Mouse (Mus musculus): ENCODE results near the gene Gjb2.

Gene Gjb2

GRCm38 (mm10) chr14:57104106-57105023 is at the start of gene Gjb2:
Gjb2 (minus strand) TSS chr14:57104702.
- DNase-seq (ENCODE audit: low spot score) = no peak

DNA sequence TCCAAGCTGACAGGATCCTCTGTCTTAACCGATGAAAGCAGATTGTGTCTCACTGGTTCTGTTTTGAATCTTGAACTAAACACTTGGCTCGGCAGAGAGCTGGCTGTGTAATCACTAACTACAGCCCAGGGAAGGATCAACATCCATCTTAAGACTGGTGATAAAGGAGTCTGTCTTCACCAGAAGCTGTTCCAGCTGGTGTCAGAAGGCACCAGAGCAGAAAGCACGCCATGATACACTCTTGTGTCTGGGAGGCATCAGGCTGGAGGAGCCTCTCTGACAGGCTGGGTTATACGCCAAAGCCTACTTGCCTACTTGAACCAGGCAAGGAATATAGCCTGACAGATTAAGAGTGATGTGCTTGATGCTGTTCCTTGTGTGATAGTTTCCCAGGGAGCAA is 41.2 kb upstream of the Gjb2 start:
- no peak for DNase-seq (ENCODE audit: low spot score)

DNA sequence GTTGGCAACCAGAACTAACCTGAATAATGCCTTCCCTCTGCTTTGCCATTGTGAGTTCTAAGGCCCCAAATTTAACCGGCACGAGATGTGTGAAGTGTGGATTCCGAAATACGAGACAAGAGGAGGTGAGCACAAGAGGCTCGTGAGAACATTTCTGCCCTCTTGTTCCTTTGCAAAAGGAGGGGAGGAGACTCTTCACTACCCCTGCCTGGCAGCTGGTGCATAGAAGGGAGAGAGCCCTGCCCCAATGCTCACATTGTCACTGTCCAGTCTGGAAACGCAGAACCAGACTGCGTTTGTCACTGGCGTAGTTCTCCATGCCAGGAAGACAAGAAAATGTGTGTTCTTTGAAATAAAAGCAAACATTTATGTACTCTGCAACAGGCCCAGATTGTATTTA is 30.8 kb upstream of the Gjb2 start:
- DNase-seq (ENCODE audit: low spot score) = no peak

GRCm38 (mm10) chr14:57133161-57133661 is 28.7 kb upstream of the Gjb2 start, which contains the start of gene Gjb6:
Gjb6 (minus strand) TSS chr14:57133611.
- DNase-seq (ENCODE audit: low spot score) = no peak

GRCm38 (mm10) chr14:57127383-57127782 is 22.9 kb upstream of the Gjb2 start:
- no peak for DNase-seq (ENCODE audit: low spot score)

DNA sequence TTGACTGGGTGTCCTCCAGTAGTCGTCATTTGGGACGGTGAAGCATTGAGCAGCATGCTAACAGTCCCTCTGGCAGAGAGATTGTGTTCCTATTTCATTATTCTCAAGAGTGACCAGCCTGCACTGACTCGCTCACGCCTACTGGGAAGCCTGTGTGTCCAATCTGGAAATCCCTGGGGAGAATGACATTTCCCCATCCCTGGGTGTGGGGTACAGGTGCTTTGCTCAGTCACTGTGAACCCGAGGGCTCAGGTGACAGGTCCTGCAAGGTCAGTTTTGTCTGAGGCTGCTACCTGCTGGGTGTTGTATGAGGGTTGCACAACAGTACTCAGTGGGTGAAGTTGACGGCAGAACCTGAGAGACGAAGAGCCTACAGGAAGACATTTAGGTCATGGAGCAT is 17.8 kb upstream of the Gjb2 start:
- DNase-seq (ENCODE audit: low spot score) = no peak

DNA sequence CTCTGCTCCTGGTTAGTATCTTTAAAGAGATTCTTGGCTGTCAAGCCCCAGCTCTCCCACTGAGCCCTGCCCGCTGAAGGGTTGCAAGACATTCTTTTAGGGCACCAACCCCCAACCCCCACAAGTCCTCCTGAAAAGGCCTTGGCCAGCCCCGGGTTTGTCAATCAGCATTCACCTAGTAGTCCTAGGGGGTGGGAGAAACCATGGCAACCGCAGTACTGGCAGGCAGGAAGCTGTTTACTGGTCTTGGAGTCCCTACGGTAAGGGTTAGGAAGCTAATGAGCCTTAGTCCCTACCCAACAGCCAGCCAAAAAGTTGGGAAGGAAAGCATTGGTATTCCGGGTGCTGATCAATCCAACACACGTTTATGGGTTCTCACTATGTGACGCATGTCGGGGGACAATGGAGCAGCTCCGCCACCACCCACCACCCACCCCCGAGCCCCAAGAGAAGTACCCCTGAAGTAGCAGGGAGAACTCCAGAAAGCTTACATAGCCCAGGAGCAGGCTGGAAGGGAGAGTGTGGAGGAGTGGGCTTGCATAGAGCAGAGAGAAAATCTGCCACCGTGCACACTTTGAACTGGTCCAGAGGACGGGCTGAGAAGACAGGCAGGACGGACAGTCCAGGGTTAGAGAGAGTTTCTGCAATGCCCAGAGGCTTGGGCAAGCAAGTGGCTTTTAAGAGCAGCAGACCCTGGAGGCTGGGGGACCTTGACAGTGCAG is 11.5 kb upstream of the Gjb2 start, which contains the start of gene Gm4491:
Gene Gm4491 (minus strand): TSS at position 61 of the 722 bp plus-strand sequence.
- DNase-seq (ENCODE audit: low spot score) = no peak

GRCm38 (mm10) chr14:57109194-57109593 is 4.7 kb upstream of the Gjb2 start:
- DNase-seq (ENCODE audit: low spot score) = peak; percentile 50

DNA sequence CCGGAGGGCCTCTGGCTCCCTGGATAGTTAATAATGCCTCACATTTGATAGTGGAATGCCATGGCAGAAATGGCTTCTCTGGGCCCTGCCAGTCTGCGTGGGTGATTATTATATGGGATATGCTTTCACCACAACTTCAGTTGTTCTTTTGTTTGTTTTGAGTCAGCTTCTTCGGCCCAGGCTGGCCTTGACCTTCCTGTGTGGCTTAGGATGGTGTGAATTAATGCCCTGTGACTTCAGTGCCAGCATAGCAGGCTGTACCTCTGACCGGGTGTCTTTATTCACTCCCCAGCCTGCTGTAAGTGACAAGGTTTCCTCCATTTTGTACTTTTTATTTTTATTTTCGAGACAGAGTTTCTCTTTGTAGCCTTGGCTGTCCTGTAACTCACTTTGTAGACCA is 3.4 kb upstream of the Gjb2 start:
- no peak for DNase-seq (ENCODE audit: low spot score)

DNA sequence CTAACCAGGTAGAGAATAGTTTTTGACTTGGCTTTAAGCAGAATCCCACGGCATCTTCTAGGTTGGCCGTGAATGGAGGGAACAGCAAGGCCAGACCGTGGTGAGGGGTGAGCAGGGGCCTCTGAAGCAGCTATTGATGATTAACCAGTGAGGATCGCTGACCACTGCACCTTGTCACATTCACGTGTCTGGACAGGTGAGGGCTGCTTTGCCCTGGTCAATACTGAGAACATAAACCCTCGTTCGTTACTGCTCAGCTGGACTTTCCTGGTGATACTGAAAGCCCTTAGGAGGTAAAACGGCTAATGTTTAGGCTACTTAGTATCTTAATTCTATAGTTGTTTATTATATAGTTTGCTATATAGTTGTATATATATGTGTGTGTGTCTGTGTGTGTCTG is 2.6 kb upstream of the Gjb2 start:
- no peak for DNase-seq (ENCODE audit: low spot score)

DNA sequence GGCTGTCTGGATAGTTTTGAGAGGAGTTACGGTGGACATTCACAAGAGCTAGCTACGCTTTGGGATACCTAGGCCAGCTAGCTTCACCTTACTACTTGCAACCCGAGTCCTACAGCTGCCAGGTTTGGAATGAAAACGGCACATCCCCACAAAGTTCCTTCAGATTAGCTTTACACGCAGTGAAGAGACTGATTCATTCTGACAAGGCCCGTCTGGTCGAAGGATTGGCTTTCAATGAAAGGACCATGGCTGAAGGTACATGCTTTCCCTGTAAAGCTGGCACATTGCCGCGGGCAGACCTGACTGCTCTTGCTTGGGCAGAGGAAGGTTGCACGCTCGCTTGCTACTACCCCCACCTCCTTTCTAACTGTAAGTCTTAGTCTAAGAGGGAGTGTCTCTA is 1.2 kb upstream of the Gjb2 start:
- no peak for DNase-seq (ENCODE audit: low spot score)

DNA sequence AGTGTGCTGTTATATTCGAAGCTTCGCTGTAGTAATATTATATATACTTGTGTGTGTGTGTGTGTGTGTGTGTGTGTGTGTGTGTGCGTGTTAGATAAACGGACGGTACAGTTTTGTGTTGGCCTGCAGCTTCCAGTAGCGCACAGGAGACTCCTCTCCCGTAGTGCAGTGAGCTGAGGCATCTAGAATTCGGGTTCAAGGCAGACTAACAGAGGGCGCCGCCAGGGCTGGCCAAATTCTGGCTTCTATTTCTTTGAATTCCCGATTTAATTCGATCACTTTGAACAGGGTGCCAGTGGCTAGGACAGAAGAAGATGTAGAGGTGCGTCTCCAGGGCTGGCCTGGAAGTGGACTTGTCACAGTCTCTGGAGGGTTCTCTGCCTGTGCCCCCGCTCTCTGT is 609 bp upstream of the Gjb2 start:
- DNase-seq (ENCODE audit: low spot score) = no peak

DNA sequence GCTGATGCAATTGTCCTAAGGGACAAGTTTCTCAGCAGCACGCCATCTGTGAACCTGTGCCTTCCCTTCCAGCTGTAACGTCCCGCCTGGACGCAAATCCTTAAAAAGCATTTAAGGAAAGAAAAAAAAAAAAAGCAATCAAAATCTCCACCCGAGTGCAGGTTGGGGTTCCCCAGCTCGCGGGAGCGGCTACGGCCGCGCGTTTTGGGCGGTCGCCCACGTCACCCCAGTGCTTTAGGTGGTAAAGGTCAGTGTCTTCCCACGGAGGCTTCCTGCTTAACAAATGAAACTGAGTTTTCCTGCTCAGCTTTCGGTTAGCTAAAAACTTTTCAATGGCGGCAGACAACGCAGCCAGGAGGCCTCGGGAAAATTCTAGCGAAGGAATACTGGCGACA is 794 bp downstream of the Gjb2 start:
- no peak for DNase-seq (ENCODE audit: low spot score)

- no peak for DNase-seq (ENCODE audit: low spot score)
Observed at GRCm38 (mm10) chr14:57103121-57103520, 1.4 kb downstream of the Gjb2 start.

GRCm38 (mm10) chr14:57101623-57102022 is 2.9 kb downstream of the Gjb2 start:
- DNase-seq (ENCODE audit: low spot score) = no peak

DNA sequence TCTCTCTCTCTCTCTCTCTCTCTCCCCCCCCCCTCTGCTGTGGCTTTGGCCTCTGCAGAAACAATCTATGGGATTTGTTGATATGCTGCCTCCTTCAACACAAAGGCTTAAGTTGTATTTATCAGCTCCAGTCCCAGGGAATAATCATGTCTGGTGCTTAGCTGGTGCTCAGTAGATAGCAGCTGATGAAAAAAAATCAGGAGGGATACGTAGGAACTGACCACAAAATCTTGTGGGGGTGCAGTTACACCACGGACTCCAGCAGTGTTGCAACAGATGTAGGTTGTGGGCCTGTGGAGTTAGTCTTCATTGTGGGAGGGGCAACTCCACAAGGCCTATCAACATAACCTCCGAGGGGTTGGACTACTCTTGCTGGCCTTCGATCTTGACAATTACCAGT is 8.6 kb downstream of the Gjb2 start:
- DNase-seq (ENCODE audit: low spot score) = no peak

DNA sequence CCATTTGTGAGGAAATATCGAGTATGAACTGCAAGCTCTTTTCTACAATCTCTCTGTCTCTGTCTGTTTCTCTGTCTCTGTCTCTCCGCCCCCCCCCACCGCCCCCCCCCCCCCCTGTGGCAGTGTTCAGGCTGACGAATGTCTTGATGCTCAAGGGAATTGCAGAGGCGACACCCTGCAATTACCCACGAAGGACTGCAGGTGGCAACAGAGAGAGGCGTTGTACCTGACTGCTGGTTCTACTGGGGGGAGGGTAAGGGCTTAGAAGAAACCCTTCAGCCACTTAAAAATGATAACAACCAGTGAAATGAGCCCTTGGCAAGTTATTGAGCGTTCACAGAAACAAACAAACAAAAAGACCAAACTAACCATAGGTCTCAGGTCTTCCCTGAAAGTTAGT is 11.5 kb downstream of the Gjb2 start:
- DNase-seq (ENCODE audit: low spot score) = peak; percentile 44

DNA sequence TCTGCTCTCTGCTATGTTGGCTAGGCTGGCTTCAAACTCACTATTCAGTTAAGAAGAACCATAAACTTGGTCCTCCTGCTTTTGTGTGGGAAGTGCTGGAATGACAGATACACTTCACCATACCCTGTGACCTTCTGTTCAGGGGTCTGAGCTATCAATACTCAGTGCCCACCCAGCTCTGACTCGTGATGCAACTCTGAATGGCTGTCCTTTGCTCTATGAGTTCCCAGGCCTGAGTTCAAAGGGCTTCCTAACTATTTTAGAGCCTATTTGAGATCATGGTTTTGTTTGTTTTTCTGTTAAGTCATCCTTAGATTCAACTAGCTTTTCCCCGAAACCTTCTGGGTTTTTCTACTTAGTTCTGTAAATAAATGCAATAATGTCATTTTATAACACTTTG is 14.5 kb downstream of the Gjb2 start:
- DNase-seq (ENCODE audit: low spot score) = no peak

DNA sequence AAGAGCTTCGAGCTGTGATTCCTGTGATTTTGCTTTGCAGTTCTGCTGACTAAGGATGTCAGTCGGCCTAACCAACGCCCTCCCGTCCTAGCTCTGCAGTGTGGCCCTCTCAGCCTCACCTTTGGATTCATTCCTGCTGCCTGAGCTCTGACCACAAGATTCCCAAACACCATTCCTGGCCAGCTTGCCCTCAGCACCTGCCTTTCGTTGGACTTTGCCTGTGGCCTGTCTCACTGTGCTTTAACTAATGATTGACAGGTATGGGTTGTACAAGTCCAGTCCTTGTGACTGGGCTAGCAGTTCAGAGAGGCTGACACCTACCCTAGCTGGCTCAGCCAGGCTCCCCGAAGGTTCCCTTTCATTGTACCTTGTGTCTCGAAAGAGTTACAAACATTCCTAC is 15.4 kb downstream of the Gjb2 start:
- no peak for DNase-seq (ENCODE audit: low spot score)

GRCm38 (mm10) chr14:57084180-57084668 is 20.3 kb downstream of the Gjb2 start:
- DNase-seq (ENCODE audit: low spot score) = no peak

GRCm38 (mm10) chr14:57082863-57083262 is 21.6 kb downstream of the Gjb2 start:
- no peak for DNase-seq (ENCODE audit: low spot score)

- DNase-seq (ENCODE audit: low spot score) = no peak
Observed at GRCm38 (mm10) chr14:57075537-57075936, 29.0 kb downstream of the Gjb2 start.

DNA sequence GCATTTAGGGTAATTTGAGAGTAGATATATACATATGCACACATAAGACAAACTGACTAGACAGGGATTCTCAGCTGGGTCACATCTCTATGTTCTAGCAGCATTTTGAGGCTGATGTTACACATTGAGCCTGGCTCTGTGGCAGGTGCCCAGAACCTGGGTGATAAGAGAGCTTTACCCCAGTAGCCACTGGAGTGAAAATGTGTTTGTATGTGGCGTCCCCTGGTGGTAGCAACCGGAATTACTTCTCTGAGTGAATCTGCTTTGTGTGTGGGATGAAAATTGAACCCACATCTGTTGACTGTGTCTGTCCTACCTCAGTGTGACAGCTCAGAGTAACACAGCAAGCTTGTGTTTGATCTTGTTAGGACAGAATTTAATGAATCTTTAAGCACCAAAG is 34.6 kb downstream of the Gjb2 start:
- DNase-seq (ENCODE audit: low spot score) = peak; percentile 57

Measured in c-Kit-positive CD71-positive TER-119-positive erythroid progenitor cells, embryonic 14.5 days (primary cell).